Mouse (Mus musculus): Measurements from ENCODE around the gene Mgat4e. TPM values are rescaled to one million over a fixed set of nuclear protein-coding genes. Genes with fewer than 3 reads are reported as not detected.

Gene Mgat4e
- total and polyA plus RNA-seq, 3 experiments: 0.08 to 0.17 TPM; not detected in 1

DNA sequence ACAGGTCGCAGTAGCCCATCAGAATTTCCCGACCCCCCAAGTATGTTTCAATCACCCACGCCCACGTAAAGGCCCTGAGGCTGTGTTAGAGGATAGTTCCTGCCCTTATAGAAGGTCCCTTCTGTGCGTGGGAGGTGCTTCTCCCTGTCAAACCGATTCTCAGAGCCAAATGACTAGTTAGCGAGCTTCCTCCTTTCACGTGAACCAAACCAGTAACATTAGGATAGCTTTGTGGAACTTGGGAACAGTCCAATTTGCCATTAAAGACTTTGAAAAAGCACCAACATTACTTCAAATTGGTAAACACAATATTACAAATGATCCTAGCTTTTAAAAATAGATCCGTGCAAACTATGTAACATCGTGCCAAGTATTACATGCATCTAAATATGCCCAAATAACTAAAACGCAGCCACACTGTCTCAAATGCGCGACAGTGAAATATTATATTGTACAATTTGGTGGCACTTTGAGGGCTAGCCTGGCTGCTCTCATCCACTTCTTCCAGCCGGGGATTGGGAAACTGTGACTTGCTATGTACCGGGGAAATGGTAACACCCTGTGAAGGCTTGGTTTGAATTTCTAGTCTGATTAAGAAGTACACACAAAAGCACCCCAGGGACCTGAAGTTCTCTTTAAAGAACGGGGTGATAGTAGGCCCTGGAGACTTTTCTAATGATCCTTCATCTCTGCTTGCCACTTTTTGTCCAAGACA lies 35.4 kb downstream of the Mgat4e start:
- Histone ChIP-seq H3K27me3 (ENCODE audit: control insufficient read depth in 1 of 2, insufficient read depth in 2 of 2, low read length in 2 of 2) (no peaks in the 10 kb centered on the region), H3K36me3 (ENCODE audit: control insufficient read depth in 1 of 2, insufficient read depth in 2 of 2, low read length in 2 of 2) (peaks cover 0 to 7% of the 10 kb centered on the region in 2 experiments; a peak in 2 of 4 replicates), H3K4me3 (ENCODE audit: control insufficient read depth in 1 of 2, insufficient read depth in 1 of 2, low read depth in 2 of 2, low read length in 2 of 2) (no peak overlapping the region), H3K9ac (ENCODE audit: control insufficient read depth, low read depth, low read length, poor library complexity, severe bottlenecking) (no peak overlapping the region), H3K4me1 (ENCODE audit: control insufficient read depth in 1 of 2, insufficient read depth in 2 of 2, low read length in 2 of 2) (peaks cover 3 to 12% of the 10 kb centered on the region in 2 experiments; a peak in 3 of 4 replicates), H3K9me3 (replicated peaks; ENCODE audit: insufficient read depth, low read length) (no peaks in the 10 kb centered on the region), H3K79me2 (ENCODE audit: control insufficient read depth, insufficient read depth, low read length, poor library complexity) (no peaks in the 10 kb centered on the region), H3K27ac (ENCODE audit: control insufficient read depth, low read depth, low read length) (no peak overlapping the region)
- TF ChIP-seq GATA1 (IDR thresholded peaks at IDR 0.05; ENCODE audit: low read depth, low read length): no peak
- TF ChIP-seq TCF12 (IDR thresholded peaks at IDR 0.05; ENCODE audit: low read depth, low read length): no peak
- no peak for TF ChIP-seq GABPA (IDR thresholded peaks at IDR 0.05; ENCODE audit: low read depth, low read length)
- TF ChIP-seq POLR2A (IDR thresholded peaks at IDR 0.05; ENCODE audit: control insufficient read depth in 1 of 2, insufficient read depth in 1 of 2, low read depth in 1 of 2, low read length in 2 of 2, poor library complexity in 1 of 2): no peak
- no peak for TF ChIP-seq MAFK (IDR thresholded peaks at IDR 0.05; ENCODE audit: borderline replicate concordance, low read depth, low read length)
- TF ChIP-seq ZC3H11A (IDR thresholded peaks at IDR 0.05; ENCODE audit: low read depth, low read length): no peak
- TF ChIP-seq UBTF (IDR thresholded peaks at IDR 0.05; ENCODE audit: borderline replicate concordance, insufficient read depth, low read depth, low read length): no peak
- TF ChIP-seq MXI1 (IDR thresholded peaks at IDR 0.05; ENCODE audit: low read depth, low read length): no peak
- TF ChIP-seq NRF1 (IDR thresholded peaks at IDR 0.05; ENCODE audit: insufficient read depth, low read depth, low read length, poor library complexity, severe bottlenecking): no peak
- TF ChIP-seq NELFE (IDR thresholded peaks at IDR 0.05; ENCODE audit: low read depth, low read length): no peak
- TF ChIP-seq EP300 (IDR thresholded peaks at IDR 0.05; ENCODE audit: low read depth in 1 of 2, low read length in 2 of 2): no peak; a peak in 1 of 4 replicates
- TF ChIP-seq SMC3 (IDR thresholded peaks at IDR 0.05; ENCODE audit: low read depth, low read length): no peak
- no peak for TF ChIP-seq POLR2AphosphoS2 (IDR thresholded peaks at IDR 0.05; ENCODE audit: low read length)
- TF ChIP-seq ETS1 (IDR thresholded peaks at IDR 0.05; ENCODE audit: low read depth, low read length): no peak
- peak; percentile 46 for DNase-seq (ENCODE audit: low read depth, low spot score)

DNA sequence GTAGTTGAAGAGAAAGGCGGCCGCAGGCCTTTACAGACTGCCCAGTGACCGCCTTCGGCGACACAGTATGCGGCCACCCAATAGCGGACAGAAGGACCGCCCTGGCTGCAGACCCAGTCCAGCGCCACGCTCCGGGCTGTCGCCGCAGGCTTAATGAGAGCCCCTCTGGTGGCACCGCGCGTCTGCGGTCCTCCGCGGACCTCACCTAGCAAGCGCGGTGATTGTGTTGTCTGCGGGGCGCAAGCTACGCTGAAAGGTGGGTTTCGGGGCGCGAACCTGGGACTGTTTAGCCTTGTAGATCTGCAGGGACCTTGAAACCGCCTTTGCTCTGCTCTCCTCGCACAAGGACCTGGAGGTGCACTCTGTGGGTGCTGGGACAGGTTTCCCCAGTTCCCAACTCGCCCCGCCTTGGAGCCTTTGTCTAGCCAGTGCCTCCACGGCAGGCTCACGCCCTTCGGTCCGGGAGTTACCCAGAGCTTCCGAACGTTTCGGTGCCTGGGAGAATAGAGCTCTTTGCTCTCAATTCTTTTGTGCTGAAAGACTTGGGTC lies 36.1 kb downstream of the Mgat4e start:
- DNase-seq (ENCODE audit: low read depth, low spot score): no peak
- Histone ChIP-seq H3K79me2 (ENCODE audit: control insufficient read depth, insufficient read depth, low read length, poor library complexity) (no peaks in the 10 kb centered on the region), H3K4me3 (ENCODE audit: control insufficient read depth in 1 of 2, insufficient read depth in 1 of 2, low read depth in 2 of 2, low read length in 2 of 2) (no peak overlapping the region), H3K27ac (ENCODE audit: control insufficient read depth, low read depth, low read length) (no peak overlapping the region), H3K9ac (ENCODE audit: control insufficient read depth, low read depth, low read length, poor library complexity, severe bottlenecking) (no peak overlapping the region), H3K36me3 (ENCODE audit: control insufficient read depth in 1 of 2, insufficient read depth in 2 of 2, low read length in 2 of 2) (peaks cover 0 to 4% of the 10 kb centered on the region in 2 experiments; a peak in 2 of 4 replicates), H3K27me3 (ENCODE audit: control insufficient read depth in 1 of 2, insufficient read depth in 2 of 2, low read length in 2 of 2) (no peaks in the 10 kb centered on the region), H3K9me3 (replicated peaks; ENCODE audit: insufficient read depth, low read length) (no peaks in the 10 kb centered on the region), H3K4me1 (ENCODE audit: control insufficient read depth in 1 of 2, insufficient read depth in 2 of 2, low read length in 2 of 2) (peaks cover 2 to 9% of the 10 kb centered on the region in 2 experiments; a peak in 3 of 4 replicates)
- TF ChIP-seq MAFK (IDR thresholded peaks at IDR 0.05; ENCODE audit: borderline replicate concordance, low read depth, low read length) (no peak), MEF2A (IDR thresholded peaks at IDR 0.05; ENCODE audit: extremely low read depth, insufficient replicate concordance, low read depth, low read length, poor library complexity, severe bottlenecking) (no peak), UBTF (IDR thresholded peaks at IDR 0.05; ENCODE audit: borderline replicate concordance, insufficient read depth, low read depth, low read length) (no peak), SIN3A (IDR thresholded peaks at IDR 0.05; ENCODE audit: low read length) (no peak), NELFE (IDR thresholded peaks at IDR 0.05; ENCODE audit: low read depth, low read length) (no peak), MAX (IDR thresholded peaks at IDR 0.05; ENCODE audit: low read length) (no peak), CTCF (IDR thresholded peaks at IDR 0.05 in 2 of 3, conservative IDR thresholded peaks at IDR 0.05 in 1 of 3; ENCODE audit: control insufficient read depth in 1 of 3, insufficient read depth in 1 of 3, low read depth in 2 of 3, low read length in 3 of 3, poor library complexity in 1 of 3, severe bottlenecking in 1 of 3) (no peak)

All from MEL (cell line).